Mouse (Mus musculus) G1E (cell line): ENCODE data around the gene Sh3bp4.

Source experiments
- CTCF ChIP-seq: IDR thresholded peaks from 2 replicates; pipeline ENCODE4 v1.5.1; 2012; ENCODE audit warnings: low read depth, low read length, inconsistent platforms, mixed read lengths
- GATA1 ChIP-seq: IDR thresholded peaks from 2 replicates; pipeline ENCODE4 v1.6.1; 2012; ENCODE audit warnings: borderline replicate concordance, low read length, inconsistent platforms, mixed read lengths
- GATA2 ChIP-seq: IDR thresholded peaks from 2 replicates; pipeline ENCODE4 v1.6.1; 2012; ENCODE audit warnings: low read depth, low read length, inconsistent platforms, borderline replicate concordance
- TAL1 ChIP-seq: conservative IDR thresholded peaks from 2 replicates; pipeline ENCODE4 v1.6.1; 2012; ENCODE audit warnings: low read depth, low read length, inconsistent platforms, mixed read lengths

- TF ChIP-seq CTCF = no peak
- no peak for TF ChIP-seq TAL1
- no peak for TF ChIP-seq GATA1
- TF ChIP-seq GATA2 = no peak
These were observed 4.9 kb downstream of the Sh3bp4 start for GRCm38 (mm10) chr1:89075120-89075519.
